ENCODE assay signal across 8 mouse cellular contexts in genomic region chr11:80429009-80429475, GRCm38 (mm10). TPM values are rescaled to one million over a fixed set of nuclear protein-coding genes. Genes with fewer than 3 reads are reported as not detected.
DNase-seq lines count a peak whose midpoint lies in the region; ATAC-seq and TF ChIP-seq lines count a peak whose summit lies in the region.

No protein-coding gene starts in this region.

- peak overlapping the region; percentile 96 for H3K4me3 ChIP-seq in layer of hippocampus, adult 2 months
- H3K4me3 ChIP-seq in forebrain, embryonic 13.5 days: peak overlapping the region; percentile 98
- peak overlapping the region; percentile 98 for H3K4me3 ChIP-seq in intestine, embryonic 16.5 days (ENCODE audit: low read length)
- peak overlapping the region; percentile 75 to 85 for H3K4me3 ChIP-seq in liver, embryonic 14.5 days (ENCODE audit: insufficient read depth in 1 of 2, low read depth in 2 of 2, low read length in 2 of 2)

- peaks cover 8% of the 10 kb centered on the region for H3K4me1 ChIP-seq in forebrain, embryonic 13.5 days
- peaks cover 10% of the 10 kb centered on the region for H3K4me1 ChIP-seq in intestine, embryonic 16.5 days (ENCODE audit: control insufficient read depth, insufficient read depth, low read length)
- peaks cover 4 to 5% of the 10 kb centered on the region in 2 experiments for H3K4me1 ChIP-seq in liver, embryonic 14.5 days (replicated peaks; ENCODE audit: control insufficient read depth in 2 of 2, insufficient read depth in 2 of 2, low read length in 1 of 2)

- peak overlapping the region; percentile 96 for H3K9ac ChIP-seq in forebrain, embryonic 13.5 days
- peak overlapping the region; percentile 91 for H3K9ac ChIP-seq in intestine, embryonic 16.5 days (ENCODE audit: low read depth, low read length)
- peak overlapping the region; percentile 94 for H3K9ac ChIP-seq in liver, embryonic 14.5 days (replicated peaks)

- under 1% methylated on average over 34 of the region's 37 CpGs for WGBS in forebrain, embryonic 13.5 days
- under 1% methylated on average over 35 of the region's 37 CpGs for WGBS in intestine, embryonic 16.5 days
- under 1% methylated on average over 37 of the region's 37 CpGs for WGBS in liver, embryonic 14.5 days (ENCODE audit: insufficient replicate concordance)

- ATAC-seq in forebrain, embryonic 13.5 days: no peak
- ATAC-seq in intestine, embryonic 16.5 days: no peak; the same call in none of the 2 replicates
- peak; percentile 68 for ATAC-seq in liver, embryonic 14.5 days (ENCODE audit: insufficient read depth)

- no peak for TF ChIP-seq CTCF in layer of hippocampus, adult 2 months (conservative IDR thresholded peaks at IDR 0.05)
- TF ChIP-seq CTCF in liver, embryonic 14.5 days (IDR thresholded peaks at IDR 0.05; ENCODE audit: low read depth): no peak

- DNase-seq in layer of hippocampus, adult 2 months (ENCODE audit: low spot score in 2 of 2): peak in 1 of 2 experiments; percentile 38
- no peak for DNase-seq in layer of hippocampus, postnatal 10 days (ENCODE audit: low spot score in 2 of 2)
- peak; percentile 62 for DNase-seq in adrenal gland, postnatal 10 days
- DNase-seq in liver, embryonic 14.5 days (ENCODE audit: low read depth in 3 of 3, low spot score in 3 of 3): peak; percentile 38 to 48 (median 47)
- DNase-seq in naive thymus-derived CD4-positive, alpha-beta T cell, adult 2 months (ENCODE audit: low read depth): peak; percentile 52
- peak; percentile 53 for DNase-seq in thymus, postnatal 25 days

- H3K27me3 ChIP-seq in forebrain, embryonic 13.5 days: no peaks in the 10 kb centered on the region
- H3K27me3 ChIP-seq in intestine, embryonic 16.5 days (replicated peaks; ENCODE audit: control insufficient read depth, insufficient read depth, low read length): no peaks in the 10 kb centered on the region
- no peaks in the 10 kb centered on the region for H3K27me3 ChIP-seq in liver, embryonic 14.5 days (ENCODE audit: control insufficient read depth, insufficient read depth, low read length)

- peak overlapping the region; percentile 89 for H3K4me2 ChIP-seq in forebrain, embryonic 13.5 days
- H3K4me2 ChIP-seq in intestine, embryonic 16.5 days (ENCODE audit: low read depth, low read length): peak overlapping the region; percentile 67
- H3K4me2 ChIP-seq in liver, embryonic 14.5 days (ENCODE audit: low read depth): peak overlapping the region; percentile 79

- no peaks in the 10 kb centered on the region for H3K9me3 ChIP-seq in forebrain, embryonic 13.5 days (replicated peaks)
- H3K9me3 ChIP-seq in intestine, embryonic 16.5 days (ENCODE audit: control insufficient read depth, low read length): no peaks in the 10 kb centered on the region
- no peaks in the 10 kb centered on the region for H3K9me3 ChIP-seq in liver, embryonic 14.5 days (ENCODE audit: control insufficient read depth, low read length)

- no peak for TF ChIP-seq EP300 in liver, embryonic 14.5 days (IDR thresholded peaks at IDR 0.05; ENCODE audit: low read depth)

- H3K36me3 ChIP-seq in forebrain, embryonic 13.5 days (ENCODE audit: poor library complexity, severe bottlenecking): peaks cover 20% of the 10 kb centered on the region
- H3K36me3 ChIP-seq in intestine, embryonic 16.5 days (ENCODE audit: control insufficient read depth, insufficient read depth, low read length): peaks cover 6% of the 10 kb centered on the region; the same call in 1 of the 2 replicates
- H3K36me3 ChIP-seq in liver, embryonic 14.5 days (replicated peaks; ENCODE audit: control insufficient read depth, insufficient read depth, low read depth): peaks cover 21% of the 10 kb centered on the region

- H3K27ac ChIP-seq in layer of hippocampus, adult 2 months: peak overlapping the region; percentile 97
- H3K27ac ChIP-seq in forebrain, embryonic 13.5 days: peak overlapping the region; percentile 88
- peak overlapping the region; percentile 64 for H3K27ac ChIP-seq in intestine, embryonic 16.5 days (ENCODE audit: low read length)
- peak overlapping the region; percentile 61 for H3K27ac ChIP-seq in liver, embryonic 14.5 days

RNA-seq across cellular contexts. Expression of gene Psmd11, which starts 0.6 kb away (rescaled TPM):
- total RNA-seq in layer of hippocampus, adult 2 months (2021): 100 to 1,000 TPM in 1 of 2 experiments, 10 to 100 TPM in 1; 93.8 to 101 TPM
- 100 to 1,000 TPM; 106 to 116 TPM for total RNA-seq in layer of hippocampus, postnatal 10 days (2021)
- total RNA-seq in adrenal gland, postnatal 10 days (2021): 100 to 1,000 TPM; 108 to 118 TPM
- 370 and 373 TPM in 2 replicates for polyA plus RNA-seq in forebrain, embryonic 13.5 days (2015; fragmentation: Nextera tagmentation; extraction: Ambion mirVana)
- polyA plus RNA-seq in intestine, embryonic 16.5 days (2015; fragmentation: Nextera tagmentation; extraction: Ambion mirVana): 259 and 281 TPM in 2 replicates
- polyA plus RNA-seq in liver, embryonic 14.5 days (2012; rRNA removed): 35.6 and 56.8 TPM in 2 replicates
- 152 and 155 TPM in 2 replicates for polyA plus RNA-seq in liver, embryonic 14.5 days (2014; fragmentation: Nextera tagmentation; extraction: Ambion mirVana)

RNA-seq across cellular contexts. Expression of gene Zfp207, which starts 46.0 kb away (rescaled TPM):
- total RNA-seq in layer of hippocampus, adult 2 months (2021): 100 to 1,000 TPM; 151 to 152 TPM
- total RNA-seq in layer of hippocampus, postnatal 10 days (2021): 100 to 1,000 TPM; 152 to 164 TPM
- total RNA-seq in adrenal gland, postnatal 10 days (2021): 100 to 1,000 TPM; 134 to 158 TPM
- 266 and 272 TPM in 2 replicates for polyA plus RNA-seq in forebrain, embryonic 13.5 days (2015; fragmentation: Nextera tagmentation; extraction: Ambion mirVana)
- polyA plus RNA-seq in intestine, embryonic 16.5 days (2015; fragmentation: Nextera tagmentation; extraction: Ambion mirVana): 170 and 172 TPM in 2 replicates
- 65.7 and 79.3 TPM in 2 replicates for polyA plus RNA-seq in liver, embryonic 14.5 days (2012; rRNA removed)
- polyA plus RNA-seq in liver, embryonic 14.5 days (2014; fragmentation: Nextera tagmentation; extraction: Ambion mirVana): 106 and 109 TPM in 2 replicates

RNA-seq across cellular contexts. Expression of gene Cdk5r1, which starts 47.8 kb away (rescaled TPM):
- 100 to 1,000 TPM; 218 to 227 TPM for total RNA-seq in layer of hippocampus, adult 2 months (2021)
- total RNA-seq in layer of hippocampus, postnatal 10 days (2021): 100 to 1,000 TPM; 277 to 285 TPM
- total RNA-seq in adrenal gland, postnatal 10 days (2021): 1 to 10 TPM; 2.2 to 3.9 TPM
- 67.9 and 73.9 TPM in 2 replicates for polyA plus RNA-seq in forebrain, embryonic 13.5 days (2015; fragmentation: Nextera tagmentation; extraction: Ambion mirVana)
- 0.87 and 0.88 TPM in 2 replicates for polyA plus RNA-seq in intestine, embryonic 16.5 days (2015; fragmentation: Nextera tagmentation; extraction: Ambion mirVana)
- polyA plus RNA-seq in liver, embryonic 14.5 days (2012; rRNA removed): 0.64 and 0.74 TPM in 2 replicates
- polyA plus RNA-seq in liver, embryonic 14.5 days (2014; fragmentation: Nextera tagmentation; extraction: Ambion mirVana): 0.17 and 0.37 TPM in 2 replicates

RNA-seq across cellular contexts. Expression of gene 5730455P16Rik, which starts 51.2 kb away (rescaled TPM):
- total RNA-seq in layer of hippocampus, adult 2 months (2021): 10 to 100 TPM; 51.3 to 53.0 TPM
- total RNA-seq in layer of hippocampus, postnatal 10 days (2021): 10 to 100 TPM; 43.5 to 46.0 TPM
- total RNA-seq in adrenal gland, postnatal 10 days (2021): 10 to 100 TPM; 14.9 to 21.1 TPM
- polyA plus RNA-seq in forebrain, embryonic 13.5 days (2015; fragmentation: Nextera tagmentation; extraction: Ambion mirVana): 30.3 and 32.3 TPM in 2 replicates
- 11.5 and 14.9 TPM in 2 replicates for polyA plus RNA-seq in intestine, embryonic 16.5 days (2015; fragmentation: Nextera tagmentation; extraction: Ambion mirVana)
- 1.6 and 2.4 TPM in 2 replicates for polyA plus RNA-seq in liver, embryonic 14.5 days (2012; rRNA removed)
- polyA plus RNA-seq in liver, embryonic 14.5 days (2014; fragmentation: Nextera tagmentation; extraction: Ambion mirVana): 5.0 and 5.1 TPM in 2 replicates

Comparison
In these comparisons a context has a peak if more than half of its experiments do, and no peak if none do; other contexts are left out.
1. DNase-seq: peak in adrenal gland, postnatal 10 days (single experiment), liver, embryonic 14.5 days (3 of 3), naive thymus-derived CD4-positive, alpha-beta T cell, adult 2 months (single experiment) and thymus, postnatal 25 days (single experiment); none in layer of hippocampus, postnatal 10 days (0 of 2).
2. RNA of gene Cdk5r1, which starts 47.8 kb away (total RNA-seq): 277 to 285 TPM in layer of hippocampus, postnatal 10 days and 218 to 227 TPM in layer of hippocampus, adult 2 months; 2.2 to 3.9 TPM in adrenal gland, postnatal 10 days; every median in the first group is over 10 times any median in the second.
3. Peak in every context shown above with its lines, with median percentiles within 50 percentile points of each other: H3K27ac ChIP-seq, H3K4me3 ChIP-seq, H3K4me2 ChIP-seq and H3K9ac ChIP-seq.